Mouse (Mus musculus) limb, embryonic 12.5 days (tissue): ENCODE results near the gene Ap2b1. TPM values are rescaled to one million over a fixed set of nuclear protein-coding genes. Genes with fewer than 3 reads are reported as not detected.

ENCODE experiments used
- ATAC-seq: fragments of 200-750 bp; cut with Nextera tagmentation; 2 replicates; pipeline ENCODE4 v1.8.0; 2017; ENCODE audit warnings: low read depth, moderate TSS enrichment; ENCODE audit not compliant: insufficient number of reproducible peaks, insufficient read depth, low FRiP score, low TSS enrichment
- H3K27ac ChIP-seq: fragments of 300-500 bp; sonication (generic); 2 replicates; pipeline ENCODE4 v1.5.1; 2016; ENCODE audit warnings: mild to moderate bottlenecking, moderate library complexity
- H3K27me3 ChIP-seq: fragments of 300-500 bp; sonication (generic); 2 replicates; pipeline ENCODE4 v1.6.1; 2016; ENCODE audit warnings: mild to moderate bottlenecking, moderate library complexity
- H3K36me3 ChIP-seq: fragments of 300-500 bp; sonication (generic); 2 replicates; pipeline ENCODE4 v1.6.1; 2016; ENCODE audit warnings: mild to moderate bottlenecking, moderate library complexity
- H3K4me1 ChIP-seq: fragments of 300-500 bp; sonication (generic); replicated peaks from 2 replicates; pipeline ENCODE4 v1.6.1; 2016
- H3K4me2 ChIP-seq: fragments of 300-500 bp; sonication (generic); 2 replicates; pipeline ENCODE4 v1.6.1; 2016; ENCODE audit warnings: mild to moderate bottlenecking, moderate library complexity
- H3K4me3 ChIP-seq: fragments of 300-500 bp; sonication (generic); replicated peaks from 2 replicates; pipeline ENCODE4 v1.5.1; 2016; ENCODE audit warnings: mild to moderate bottlenecking
- H3K9ac ChIP-seq: fragments of 300-500 bp; sonication (generic); replicated peaks from 2 replicates; pipeline ENCODE4 v1.6.1; 2016; ENCODE audit warnings: mild to moderate bottlenecking, moderate library complexity
- H3K9me3 ChIP-seq: fragments of 300-500 bp; sonication (generic); 2 replicates; pipeline ENCODE4 v1.6.1; 2016; ENCODE audit warnings: mild to moderate bottlenecking, moderate library complexity
- WGBS: fragments of 180-500 bp; shearing (Covaris S2); methylation state at CpG from one replicate; pipeline ENCODE4 v1.1.7; 2016; 5-methylcytosine and 5-hydroxymethylcytosine counted together
- polyA plus RNA-seq: library from polyadenylated mRNA; unstranded; fragments of >200 nt; fragmentation: Nextera tagmentation; extraction: Ambion mirVana; gene quantifications from 2 replicates; pipeline ENCODE4 v1.2.1, GENCODE M21; 2016

Gene Ap2b1
- polyA plus RNA-seq, 1 experiment from 2014 or later: 56.1 TPM

GRCm38 (mm10) chr11:83420338-83420737 is 121.5 kb downstream of the Ap2b1 start:
- Histone ChIP-seq H3K27me3 (peaks cover 63% of the 10 kb centered on the region), H3K27ac (no peak overlapping the region), H3K9ac (no peak overlapping the region), H3K4me3 (no peak overlapping the region), H3K4me1 (0 out of 2 replicates have a peak, but pooled peaks cover 5% of the 10 kb centered on the region), H3K36me3 (no peaks in the 10 kb centered on the region), H3K9me3 (no peaks in the 10 kb centered on the region), H3K4me2 (no peak overlapping the region)
- ATAC-seq: no peak
- WGBS: 41% methylated on average over 4 of the region's 4 CpGs

GRCm38 (mm10) chr11:83421305-83421704 is 122.5 kb downstream of the Ap2b1 start:
- ATAC-seq: no peak
- Histone ChIP-seq H3K4me1 (0 out of 2 replicates have a peak, but pooled peaks cover 5% of the 10 kb centered on the region), H3K27me3 (peaks cover 68% of the 10 kb centered on the region), H3K9me3 (no peaks in the 10 kb centered on the region), H3K9ac (no peak overlapping the region), H3K36me3 (no peaks in the 10 kb centered on the region), H3K4me2 (no peak overlapping the region), H3K4me3 (no peak overlapping the region), H3K27ac (no peak overlapping the region)
- 2% methylated on average over 9 of the region's 9 CpGs for WGBS

GRCm38 (mm10) chr11:83424681-83425080 is 125.9 kb downstream of the Ap2b1 start:
- WGBS: 5% methylated on average over 8 of the region's 8 CpGs
- peaks cover 73% of the 10 kb centered on the region for H3K27me3 ChIP-seq
- H3K9me3 ChIP-seq: no peaks in the 10 kb centered on the region
- H3K9ac ChIP-seq: no peak overlapping the region
- no peak overlapping the region for H3K27ac ChIP-seq
- no peaks in the 10 kb centered on the region for H3K36me3 ChIP-seq
- H3K4me1 ChIP-seq: peaks cover 6% of the 10 kb centered on the region; the same call in 1 of the 2 replicates
- H3K4me3 ChIP-seq: no peak overlapping the region
- no peak overlapping the region for H3K4me2 ChIP-seq
- no peak for ATAC-seq

- Histone ChIP-seq H3K36me3 (no peaks in the 10 kb centered on the region), H3K9me3 (no peaks in the 10 kb centered on the region), H3K27ac (no peak overlapping the region), H3K9ac (no peak overlapping the region), H3K27me3 (peaks cover 67% of the 10 kb centered on the region), H3K4me3 (peak overlapping the region; percentile 8; the same call in 1 of the 2 replicates), H3K4me1 (peaks cover 7% of the 10 kb centered on the region; the same call in 1 of the 2 replicates), H3K4me2 (peak overlapping the region; percentile 31)
- WGBS: 25% methylated on average over 17 of the region's 17 CpGs
- ATAC-seq: no peak
Measured at GRCm38 (mm10) chr11:83426964-83427363, 128.1 kb downstream of the Ap2b1 start.

- Histone ChIP-seq H3K4me2 (peak within 1 kb of the TSS; percentile 30), H3K4me1 (peaks cover 7% of the 10 kb centered on the region; the same call in 1 of the 2 replicates), H3K9me3 (no peaks in the 10 kb centered on the region), H3K4me3 (no peak within 1 kb of the TSS), H3K27me3 (peaks cover 62% of the 10 kb centered on the region), H3K9ac (no peak within 1 kb of the TSS), H3K27ac (no peak within 1 kb of the TSS), H3K36me3 (no peaks in the 10 kb centered on the region)
- WGBS: 53% methylated on average over 5 of the region's 5 CpGs
- no peak for ATAC-seq
Measured at GRCm38 (mm10) chr11:83429355-83429754, 130.5 kb downstream of the Ap2b1 start, which contains the start of gene Gas2l2. Gas2l2 (minus strand) TSS chr11:83429455.

GRCm38 (mm10) chr11:83432533-83432932 is 133.7 kb downstream of the Ap2b1 start:
- Histone ChIP-seq H3K27me3 (peaks cover 50% of the 10 kb centered on the region), H3K27ac (no peak overlapping the region)

GRCm38 (mm10) chr11:83437377-83437776 is 138.6 kb downstream of the Ap2b1 start, which contains the start of gene 1700020L24Rik:
1700020L24Rik (plus strand) TSS chr11:83437677.
- 83% methylated on average over 1 of the region's 1 CpGs for WGBS
- Histone ChIP-seq H3K9me3 (no peaks in the 10 kb centered on the region), H3K27ac (no peak within 1 kb of the TSS), H3K4me1 (no peaks in the 10 kb centered on the region), H3K27me3 (peaks cover 43% of the 10 kb centered on the region), H3K36me3 (no peaks in the 10 kb centered on the region), H3K4me2 (no peak within 1 kb of the TSS), H3K9ac (no peak within 1 kb of the TSS), H3K4me3 (no peak within 1 kb of the TSS)
- ATAC-seq: no peak

More at GRCm38 (mm10) chr11:83432533-83432932, 133.7 kb downstream of the Ap2b1 start:
- no peak for ATAC-seq
- peaks cover 7% of the 10 kb centered on the region; the same call in 1 of the 2 replicates for H3K4me1 ChIP-seq
- H3K9ac ChIP-seq: no peak overlapping the region
- no peak overlapping the region for H3K4me2 ChIP-seq
- no peaks in the 10 kb centered on the region for H3K9me3 ChIP-seq
- WGBS: 71% methylated on average over 2 of the region's 2 CpGs
- H3K4me3 ChIP-seq: no peak overlapping the region
- H3K36me3 ChIP-seq: no peaks in the 10 kb centered on the region

GRCm38 (mm10) chr11:83439426-83440060 is 140.7 kb downstream of the Ap2b1 start:
- H3K9ac ChIP-seq: peak overlapping the region; percentile 66
- H3K36me3 ChIP-seq: no peaks in the 10 kb centered on the region
- H3K9me3 ChIP-seq: no peaks in the 10 kb centered on the region
- no peak for ATAC-seq
- peaks cover 64% of the 10 kb centered on the region for H3K27me3 ChIP-seq
- WGBS: 28% methylated on average over 11 of the region's 11 CpGs
- peaks cover 11% of the 10 kb centered on the region for H3K4me1 ChIP-seq
- H3K4me3 ChIP-seq: peak overlapping the region; percentile 57
- H3K4me2 ChIP-seq: peak overlapping the region; percentile 88
- H3K27ac ChIP-seq: no peak overlapping the region

- H3K27me3 ChIP-seq: peaks cover 68% of the 10 kb centered on the region
- H3K4me3 ChIP-seq: peak overlapping the region; percentile 57
- peak; percentile 85 for ATAC-seq
- under 1% methylated on average over 69 of the region's 75 CpGs for WGBS
- no peaks in the 10 kb centered on the region for H3K36me3 ChIP-seq
- no peaks in the 10 kb centered on the region for H3K9me3 ChIP-seq
- peaks cover 16% of the 10 kb centered on the region for H3K4me1 ChIP-seq
- peak overlapping the region; percentile 88 for H3K4me2 ChIP-seq
- H3K27ac ChIP-seq: no peak overlapping the region
- peak overlapping the region; percentile 66 for H3K9ac ChIP-seq
Measured at GRCm38 (mm10) chr11:83440081-83441064, 141.5 kb downstream of the Ap2b1 start.

GRCm38 (mm10) chr11:83441235-83441634 is 142.4 kb downstream of the Ap2b1 start:
- Histone ChIP-seq H3K36me3 (no peaks in the 10 kb centered on the region), H3K4me2 (peak overlapping the region; percentile 88; the same call in 1 of the 2 replicates), H3K9ac (no peak overlapping the region), H3K27ac (no peak overlapping the region), H3K4me3 (peak overlapping the region; percentile 57; the same call in 1 of the 2 replicates), H3K9me3 (no peaks in the 10 kb centered on the region), H3K4me1 (peaks cover 16% of the 10 kb centered on the region), H3K27me3 (peaks cover 71% of the 10 kb centered on the region)
- ATAC-seq: no peak
- 50% methylated on average over 7 of the region's 7 CpGs for WGBS
